Mouse (Mus musculus): ENCODE results near the gene Chka.

Gene Chka

GRCm38 (mm10) chr19:3890181-3890580 lies 38.6 kb downstream of the Chka start:
- DNase-seq = peak; percentile 67 to 71

GRCm38 (mm10) chr19:3893545-3894116 lies 42.1 kb downstream of the Chka start:
- no peak for DNase-seq

GRCm38 (mm10) chr19:3894294-3894693 lies 42.7 kb downstream of the Chka start:
- DNase-seq = no peak

DNA sequence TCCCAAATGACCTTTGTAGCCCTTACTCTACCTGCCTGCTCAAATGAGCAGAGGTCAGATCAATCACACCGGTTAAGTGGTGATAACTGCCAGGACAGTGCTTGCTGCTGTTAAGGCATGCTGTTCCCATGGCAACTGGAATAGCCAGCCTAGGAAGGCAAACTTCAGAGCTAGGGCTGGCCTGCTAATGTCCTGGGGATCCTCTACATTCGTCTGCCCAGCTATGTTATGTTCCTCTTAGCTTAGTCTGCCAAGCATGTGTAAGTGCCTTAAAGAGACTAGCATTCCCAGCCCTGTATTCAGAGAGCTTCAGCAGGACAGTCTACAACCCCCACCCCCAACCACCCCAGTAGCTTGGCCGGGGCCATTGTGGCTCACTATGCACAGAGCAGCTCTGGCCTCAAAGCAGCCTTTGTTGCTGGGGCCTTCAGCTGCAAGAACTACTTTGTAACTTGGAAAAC lies 43.6 kb downstream of the Chka start:
- no peak for DNase-seq

- no peak for DNase-seq
These were observed 44.6 kb downstream of the Chka start for GRCm38 (mm10) chr19:3896208-3896607.

DNA sequence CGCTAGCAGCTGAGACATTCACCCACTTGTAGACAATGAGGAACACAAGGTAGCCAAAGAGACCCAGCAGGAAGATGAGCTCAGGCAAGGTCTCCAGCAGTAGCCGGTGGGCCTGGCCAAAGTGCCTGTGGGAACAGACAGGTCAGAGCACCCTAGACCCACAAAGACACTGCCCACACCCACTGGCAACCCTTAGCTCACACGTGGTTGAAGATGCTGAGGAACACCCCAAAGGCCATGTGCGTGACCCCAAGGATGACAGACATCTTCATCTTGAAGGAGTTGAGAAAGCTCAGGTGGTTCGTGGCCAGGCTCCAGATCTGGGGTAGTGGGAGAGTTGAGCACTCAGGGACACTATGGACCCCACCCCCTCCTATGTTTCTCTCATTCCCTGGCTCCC lies 46.0 kb downstream of the Chka start:
- no peak for DNase-seq

- DNase-seq = peak; percentile 66 to 74
These were observed 47.4 kb downstream of the Chka start for GRCm38 (mm10) chr19:3898952-3899351.

DNA sequence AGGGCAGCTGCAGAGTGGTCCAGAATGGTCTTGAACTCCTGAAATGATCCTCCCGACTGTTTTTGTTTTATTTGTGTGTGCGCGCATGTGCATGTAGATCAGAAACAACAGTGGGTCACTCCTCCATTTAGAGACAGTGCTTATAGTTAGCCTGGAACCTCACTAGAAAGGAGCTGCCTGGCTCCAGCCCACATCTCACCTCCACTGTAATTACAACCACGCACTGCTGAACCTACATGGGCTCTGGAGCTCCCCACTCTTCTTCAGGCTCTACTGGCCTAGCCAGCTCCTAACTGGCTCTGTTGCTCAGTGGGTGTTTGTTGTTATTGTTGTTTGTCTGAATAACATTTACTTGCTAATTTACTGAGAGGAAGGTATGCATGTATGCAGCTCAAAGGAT lies 48.0 kb downstream of the Chka start:
- no peak for DNase-seq

DNA sequence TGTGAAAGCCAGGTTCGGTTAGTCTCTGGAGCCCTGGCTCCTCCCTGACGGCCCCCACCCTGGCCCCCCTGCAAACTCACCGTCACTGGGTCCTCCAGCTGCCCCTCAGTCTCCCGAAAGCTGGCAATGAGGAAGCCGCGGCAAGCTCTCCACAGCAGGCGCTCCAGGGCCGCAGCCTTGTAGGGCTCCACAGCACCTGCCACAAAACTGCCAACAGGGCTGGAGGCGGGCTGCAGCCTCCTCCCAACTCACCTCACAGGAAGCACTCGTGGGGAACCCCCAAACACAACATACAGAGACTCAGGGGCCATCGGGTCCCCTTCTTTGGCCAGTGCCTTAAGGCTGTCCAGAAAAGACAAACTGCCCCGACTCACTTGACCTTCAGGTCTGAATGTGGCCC lies 51.4 kb downstream of the Chka start:
- DNase-seq = no peak

DNA sequence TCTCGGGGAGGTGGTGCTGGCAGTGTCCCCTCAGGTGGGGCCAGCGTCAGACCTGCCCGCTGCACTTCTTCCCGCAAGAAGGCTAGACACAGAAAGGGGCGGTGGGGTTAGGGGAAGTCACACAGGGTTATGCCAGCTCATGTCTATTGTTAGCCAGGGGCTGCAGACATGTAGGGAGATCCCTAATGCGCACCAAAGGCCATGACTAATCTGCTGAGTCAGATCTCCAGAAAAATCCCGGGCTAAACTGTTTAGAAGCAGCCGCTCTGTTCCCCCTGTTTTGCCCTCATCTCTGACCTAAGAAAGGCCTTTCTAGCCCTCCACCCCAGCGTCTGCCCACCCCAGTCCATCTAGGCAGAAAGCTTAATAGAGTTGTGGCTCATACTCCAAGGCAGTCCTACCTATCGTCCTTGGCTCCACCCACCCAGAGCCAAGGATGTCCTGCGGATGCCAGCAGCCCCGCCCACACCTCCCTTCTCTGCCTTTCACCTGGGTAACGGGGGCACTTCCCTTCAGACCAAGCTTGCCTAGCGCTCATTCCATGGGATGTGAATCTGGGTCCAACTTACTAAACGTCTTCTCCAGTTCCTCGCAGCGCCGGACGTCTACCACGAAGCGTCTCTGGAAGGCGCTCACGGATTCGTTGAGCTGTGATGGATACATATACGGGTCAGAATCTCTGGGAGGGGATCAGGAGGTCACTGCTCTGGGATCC lies 52.2 kb downstream of the Chka start:
- DNase-seq = no peak

GRCm38 (mm10) chr19:3904363-3904675 lies 52.7 kb downstream of the Chka start:
- DNase-seq = no peak

DNA sequence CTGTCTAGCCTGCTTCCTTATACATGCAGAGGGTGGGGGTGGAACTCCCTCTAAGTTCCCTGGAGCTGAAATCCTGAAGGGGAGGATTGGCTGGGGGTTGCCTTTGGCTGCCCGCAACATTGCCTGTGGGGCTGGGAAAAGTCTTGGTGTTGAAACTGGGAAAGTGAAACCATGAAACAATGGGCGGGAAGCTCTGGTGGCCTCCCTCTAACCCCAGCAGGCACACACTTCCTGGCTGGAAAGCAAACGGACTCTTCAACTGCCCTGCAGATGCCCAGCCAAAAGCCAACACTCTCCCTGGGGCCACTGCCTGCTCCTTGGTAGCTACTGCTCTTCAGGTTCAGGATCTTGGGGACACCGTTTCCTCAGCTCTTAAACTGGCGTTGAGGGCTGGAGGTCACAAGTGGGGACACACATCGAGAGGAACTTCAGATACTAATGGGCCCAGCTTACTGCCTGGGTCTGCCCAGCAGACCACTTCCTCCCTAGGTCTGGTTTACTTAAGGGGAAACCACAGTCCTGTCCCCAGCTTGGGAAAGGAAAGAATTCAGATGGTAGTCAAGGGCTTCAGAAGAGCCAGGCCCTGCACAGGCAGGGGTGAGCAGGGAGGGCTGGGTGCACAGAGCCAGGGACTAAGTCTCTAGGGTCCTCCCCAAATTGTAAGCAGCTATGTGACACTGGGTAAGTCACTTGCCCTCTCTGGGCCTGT lies 53.8 kb downstream of the Chka start:
- peak; percentile 32 to 38 for DNase-seq

GRCm38 (mm10) chr19:3906326-3906725 lies 54.8 kb downstream of the Chka start:
- DNase-seq = peak; percentile 34 to 40

DNA sequence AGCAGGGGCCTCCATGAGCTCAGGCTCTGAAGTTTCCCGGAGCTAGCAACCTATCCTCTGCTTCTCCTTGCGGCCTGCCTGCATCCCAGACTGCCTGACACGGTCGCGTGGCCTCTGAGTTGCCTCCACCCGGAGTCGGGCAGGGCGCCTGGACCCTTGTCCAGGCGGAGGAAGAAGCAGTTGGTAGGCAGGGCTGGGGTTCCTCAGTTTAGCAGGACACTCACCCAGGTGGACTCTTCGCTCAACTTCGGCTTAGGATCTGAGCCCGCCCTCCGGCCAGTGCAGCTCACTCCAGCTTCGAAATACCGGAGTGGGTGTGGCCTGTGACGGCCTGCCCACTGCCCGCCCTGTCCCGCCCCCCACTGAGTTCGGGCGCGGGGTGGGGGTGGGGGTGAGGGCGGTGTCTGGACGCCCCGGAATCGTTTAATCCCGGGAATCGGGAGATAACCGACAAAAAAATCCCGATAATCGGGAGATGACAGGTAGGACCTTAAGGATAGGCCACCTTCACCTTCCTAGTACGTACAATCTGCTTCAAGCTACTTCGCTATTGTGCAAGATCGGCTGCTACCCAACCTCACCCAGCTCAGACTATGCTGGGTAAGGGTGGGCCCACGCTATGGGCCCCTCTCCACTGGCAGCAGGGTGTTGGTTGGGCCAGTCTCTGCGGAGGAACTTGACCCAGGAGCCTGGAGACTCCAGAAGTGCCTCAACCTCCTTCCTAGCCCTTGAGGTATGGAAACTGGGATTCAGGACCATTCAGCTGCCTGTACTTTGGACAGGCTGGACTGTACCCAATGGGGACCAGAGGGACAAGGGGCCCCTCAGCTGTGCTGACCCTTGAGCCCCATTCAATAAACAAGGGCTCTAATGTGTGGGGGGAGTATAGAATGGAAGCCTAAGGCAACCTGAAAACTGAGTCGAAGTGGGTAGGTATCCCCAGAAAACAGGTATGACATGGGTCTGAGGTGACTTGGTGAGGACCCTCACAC lies 55.5 kb downstream of the Chka start, which contains the start of gene Tcirg1:
Gene Tcirg1, minus strand, starts transcription at position 339 of the 992 bp plus-strand sequence.
- DNase-seq = peak; percentile 66 to 69

- no peak for DNase-seq
These were observed 56.5 kb downstream of the Chka start for GRCm38 (mm10) chr19:3907876-3908660.

GRCm38 (mm10) chr19:3910206-3910605 lies 58.6 kb downstream of the Chka start:
- DNase-seq = no peak

DNA sequence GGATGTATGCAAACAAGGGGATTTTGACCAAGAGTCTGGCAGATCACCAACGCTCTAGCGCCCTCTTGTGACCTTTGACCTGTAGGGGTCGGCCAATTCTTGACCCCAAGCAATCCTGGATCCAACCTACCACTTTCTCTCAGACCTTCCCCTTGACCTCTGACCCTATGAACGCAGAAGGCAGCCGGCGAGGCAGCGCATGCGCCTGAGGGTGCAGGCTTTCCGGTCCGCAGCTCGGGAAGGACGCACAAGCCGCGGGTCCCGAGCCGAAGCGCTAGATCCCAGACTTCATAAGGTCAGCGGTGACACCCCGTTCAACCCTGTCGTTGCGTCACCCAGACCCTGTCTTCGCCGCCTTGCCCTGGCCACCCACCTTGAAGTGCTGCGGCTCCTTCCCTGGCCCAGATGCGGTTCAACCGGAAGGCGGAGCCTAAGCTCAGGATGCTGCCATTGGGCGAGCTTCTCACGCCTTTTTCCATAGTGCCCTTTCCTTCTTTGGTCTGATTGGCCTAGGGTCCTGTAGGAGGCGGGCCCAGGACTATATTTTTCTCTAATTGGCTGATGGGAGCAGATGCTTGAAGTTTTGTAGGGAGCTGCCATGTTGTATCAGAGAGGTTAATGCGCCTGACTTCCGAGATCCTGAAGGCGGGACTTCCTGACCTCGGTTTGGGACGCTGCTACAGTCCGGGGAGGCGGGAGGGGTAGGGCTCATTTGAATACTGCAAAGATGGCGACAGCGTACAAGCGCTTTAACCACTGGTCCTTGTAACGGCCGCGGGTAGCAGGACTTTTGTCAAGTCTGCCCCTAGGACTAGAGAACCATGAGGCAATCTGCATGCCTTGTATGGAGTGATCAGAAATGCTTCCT lies 61.0 kb downstream of the Chka start, which contains the start of gene Ndufs8:
Gene Ndufs8, minus strand, starts transcription at position 438 of the 868 bp plus-strand sequence.
- peak; percentile 87 to 91 for DNase-seq

GRCm38 (mm10) chr19:3913692-3914091 lies 62.1 kb downstream of the Chka start:
- no peak for DNase-seq

DNA sequence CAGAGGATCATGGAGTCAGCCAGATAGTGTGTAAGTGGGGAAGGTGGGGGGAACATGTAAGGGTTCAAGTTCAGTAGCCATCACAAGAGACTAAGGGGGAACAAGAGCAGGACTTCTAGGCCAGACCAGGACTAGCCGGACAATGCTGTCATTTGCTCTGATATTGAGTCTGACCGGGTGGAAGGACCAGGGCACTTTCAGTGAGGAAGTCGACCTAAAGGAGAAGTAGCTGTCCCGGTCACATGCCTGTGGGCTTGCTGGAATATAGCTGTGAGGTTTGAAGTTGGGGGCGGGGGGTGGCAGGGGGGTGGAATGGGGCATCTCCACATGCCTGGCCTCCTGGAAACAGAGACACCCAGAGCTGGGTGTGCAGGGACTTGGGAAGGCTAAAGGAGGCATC lies 63.0 kb downstream of the Chka start:
- no peak for DNase-seq

DNA sequence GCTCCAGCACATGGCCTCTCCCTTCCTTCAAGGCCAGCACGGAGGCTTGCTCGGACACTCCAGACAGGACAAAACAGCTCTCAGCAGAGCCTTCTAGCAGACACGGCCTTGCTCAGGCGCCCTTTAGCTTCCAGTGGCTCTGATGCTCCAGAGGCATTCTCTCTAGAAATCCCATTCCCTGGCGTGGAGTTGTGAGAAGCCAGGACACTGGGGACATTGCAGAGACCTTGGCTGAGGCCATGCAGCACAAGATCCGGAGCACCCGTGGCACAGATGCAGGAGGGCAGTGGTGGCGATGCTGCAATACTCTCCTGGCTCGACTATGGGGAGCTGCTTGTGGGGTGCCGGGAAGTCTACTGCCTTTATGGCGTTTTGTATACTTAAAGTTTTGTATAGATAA lies 65.2 kb downstream of the Chka start:
- DNase-seq = no peak

- no peak for DNase-seq
These were observed 68.4 kb downstream of the Chka start for GRCm38 (mm10) chr19:3919928-3920327.
